Mouse (Mus musculus): ENCODE results near the gene Capg. TPM values are rescaled to one million over a fixed set of nuclear protein-coding genes. Genes with fewer than 3 reads are reported as not detected.
"Not testable (repeated sequence)": the region's sequence is repeated elsewhere in the genome, so short reads cannot be mapped to it uniquely, and the experiment has no call there.

Gene Capg
- polyA plus RNA-seq, 1 experiment from 2014 or later, result 3.4 TPM

DNA sequence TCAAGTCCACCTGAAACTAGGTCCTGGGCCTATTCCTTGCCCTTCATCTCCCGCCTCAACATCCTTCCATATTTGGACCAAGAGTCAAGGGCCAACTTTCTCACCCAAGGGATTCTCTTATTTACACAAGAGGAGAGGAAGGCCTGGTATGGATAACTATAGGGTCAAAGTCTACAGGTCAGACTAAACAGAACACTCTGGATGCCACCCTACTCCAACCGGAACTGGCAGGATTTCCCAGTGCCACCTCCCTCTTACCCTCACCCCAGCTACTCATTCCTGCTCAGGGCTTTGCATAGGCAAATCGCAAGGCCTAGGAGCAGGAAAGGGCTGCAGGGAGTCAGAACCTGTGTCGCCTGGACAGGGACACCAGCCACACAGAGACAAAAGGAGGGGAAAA, 21.0 kb upstream of the Capg start:
- H3K36me3 ChIP-seq (ENCODE audit: control insufficient read depth, insufficient read depth, low read length), result no peaks in the 10 kb centered on the region
- no peak overlapping the region for H3K4me2 ChIP-seq (ENCODE audit: low read depth, low read length)
- H3K27ac ChIP-seq (ENCODE audit: low read depth, low read length), result no peak overlapping the region
- peaks cover 26% of the 10 kb centered on the region for H3K4me1 ChIP-seq (ENCODE audit: control insufficient read depth, insufficient read depth, low read length)
- WGBS, result 84% methylated on average over 4 of the region's 4 CpGs
- no peaks in the 10 kb centered on the region for H3K9me3 ChIP-seq (ENCODE audit: control insufficient read depth, low read length)
- H3K4me3 ChIP-seq (ENCODE audit: low read depth, low read length), result no peak overlapping the region
- H3K9ac ChIP-seq (replicated peaks; ENCODE audit: low read depth, low read length), result no peak overlapping the region
- no peaks in the 10 kb centered on the region for H3K27me3 ChIP-seq (ENCODE audit: control insufficient read depth, insufficient read depth, low read length)
- no peak for ATAC-seq (ENCODE audit: low read depth)

DNA sequence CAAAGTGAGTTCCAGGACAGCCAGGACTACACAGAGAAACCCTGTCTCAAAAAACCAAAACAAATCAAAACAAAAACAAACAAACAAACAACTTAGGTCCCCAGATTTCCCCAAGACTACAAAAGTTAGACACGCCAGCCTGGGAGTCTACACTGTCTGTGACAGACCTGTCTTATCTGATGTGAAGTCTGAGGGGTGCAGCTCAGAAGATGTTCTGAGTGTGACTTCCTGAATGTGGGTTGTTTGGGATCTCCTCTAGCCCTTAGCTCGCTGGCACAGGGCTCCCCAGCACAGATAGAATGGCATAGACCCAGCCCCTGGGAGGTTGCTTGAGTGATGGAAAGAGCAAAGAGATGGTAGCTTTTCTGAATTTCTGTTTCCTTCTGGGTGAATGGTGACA, 20.0 kb upstream of the Capg start:
- Histone ChIP-seq H3K4me3 (ENCODE audit: low read depth, low read length) (no peak overlapping the region), H3K4me2 (ENCODE audit: low read depth, low read length) (no peak overlapping the region), H3K4me1 (ENCODE audit: control insufficient read depth, insufficient read depth, low read length) (peaks cover 21% of the 10 kb centered on the region), H3K27ac (ENCODE audit: low read depth, low read length) (no peak overlapping the region), H3K27me3 (ENCODE audit: control insufficient read depth, insufficient read depth, low read length) (no peaks in the 10 kb centered on the region), H3K36me3 (ENCODE audit: control insufficient read depth, insufficient read depth, low read length) (no peaks in the 10 kb centered on the region), H3K9me3 (ENCODE audit: control insufficient read depth, low read length) (no peaks in the 10 kb centered on the region), H3K9ac (replicated peaks; ENCODE audit: low read depth, low read length) (no peak overlapping the region)
- 95% methylated on average over 2 of the region's 2 CpGs for WGBS
- no peak for ATAC-seq (ENCODE audit: low read depth)

DNA sequence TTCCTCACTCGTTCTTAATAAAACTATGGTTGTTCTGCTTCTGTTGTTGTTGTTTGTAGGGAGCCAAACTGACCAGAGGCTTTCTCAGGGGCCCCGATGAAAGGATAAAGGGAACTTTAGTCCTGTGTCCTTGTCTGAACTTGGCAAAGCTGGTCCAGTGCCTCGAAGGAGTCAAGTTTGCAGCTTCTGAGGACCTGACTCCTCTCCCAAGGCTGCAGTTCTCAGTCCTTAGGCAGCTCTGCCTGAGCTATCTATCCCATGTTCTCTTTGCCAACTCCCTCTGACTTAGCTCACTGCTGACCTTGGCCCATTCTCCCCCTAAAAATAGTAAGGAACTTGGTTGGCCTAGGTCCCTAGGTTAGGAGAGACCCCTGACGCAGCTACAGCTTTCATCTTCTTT, 17.1 kb upstream of the Capg start:
- no peak for ATAC-seq (ENCODE audit: low read depth)
- H3K4me3 ChIP-seq (ENCODE audit: low read depth, low read length), result no peak overlapping the region
- WGBS, result 91% methylated on average over 4 of the region's 4 CpGs
- no peaks in the 10 kb centered on the region for H3K36me3 ChIP-seq (ENCODE audit: control insufficient read depth, insufficient read depth, low read length)
- H3K27me3 ChIP-seq (ENCODE audit: control insufficient read depth, insufficient read depth, low read length), result no peaks in the 10 kb centered on the region
- no peaks in the 10 kb centered on the region for H3K9me3 ChIP-seq (ENCODE audit: control insufficient read depth, low read length)
- H3K27ac ChIP-seq (ENCODE audit: low read depth, low read length), result no peak overlapping the region
- H3K4me2 ChIP-seq (ENCODE audit: low read depth, low read length), result no peak overlapping the region
- H3K4me1 ChIP-seq (ENCODE audit: control insufficient read depth, insufficient read depth, low read length), result no peaks in the 10 kb centered on the region
- no peak overlapping the region for H3K9ac ChIP-seq (replicated peaks; ENCODE audit: low read depth, low read length)

DNA sequence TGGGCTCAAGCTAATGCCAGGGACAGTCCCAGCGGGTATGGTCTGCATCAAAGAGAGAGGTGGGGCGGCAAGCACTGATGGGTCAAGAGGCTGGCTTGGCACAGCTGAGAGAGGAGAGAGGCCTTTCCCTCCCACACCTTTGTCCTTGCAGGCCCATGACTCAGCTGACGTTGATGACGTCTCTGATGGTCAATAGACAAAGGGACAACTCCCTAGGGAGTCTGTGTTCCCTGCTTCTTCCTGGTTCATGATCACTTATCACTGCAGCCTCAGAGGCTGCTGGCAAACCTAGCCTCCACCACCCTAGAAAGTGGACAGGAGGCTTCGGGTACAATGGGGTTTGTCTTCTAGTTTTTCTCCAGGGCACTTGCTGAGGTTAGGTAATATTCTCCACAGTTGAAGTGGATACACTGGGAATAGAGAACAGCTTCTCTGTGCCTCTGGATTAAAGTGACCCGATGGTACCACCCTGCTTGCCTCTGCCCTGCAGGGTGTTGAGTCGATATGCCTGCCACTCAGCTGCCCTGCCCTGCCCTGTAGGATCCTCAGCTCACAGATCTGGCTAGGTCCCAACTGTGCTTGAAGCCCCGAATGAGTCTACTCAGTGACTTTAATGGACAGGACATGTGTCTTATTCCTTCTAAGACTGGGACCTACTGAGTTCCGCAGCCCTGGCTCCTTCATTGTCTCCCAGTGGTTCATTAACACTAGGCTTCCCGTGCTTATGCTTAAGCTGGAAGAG, 15.6 kb upstream of the Capg start:
- ATAC-seq (ENCODE audit: low read depth), result no peak
- Histone ChIP-seq H3K9me3 (ENCODE audit: control insufficient read depth, low read length) (no peaks in the 10 kb centered on the region), H3K4me3 (ENCODE audit: low read depth, low read length) (no peak overlapping the region), H3K36me3 (ENCODE audit: control insufficient read depth, insufficient read depth, low read length) (no peaks in the 10 kb centered on the region), H3K27ac (ENCODE audit: low read depth, low read length) (no peak overlapping the region), H3K27me3 (ENCODE audit: control insufficient read depth, insufficient read depth, low read length) (no peaks in the 10 kb centered on the region), H3K9ac (replicated peaks; ENCODE audit: low read depth, low read length) (no peak overlapping the region), H3K4me2 (ENCODE audit: low read depth, low read length) (no peak overlapping the region), H3K4me1 (ENCODE audit: control insufficient read depth, insufficient read depth, low read length) (0 out of 2 replicates have a peak, but pooled peaks cover 3% of the 10 kb centered on the region)
- 74% methylated on average over 10 of the region's 10 CpGs for WGBS

DNA sequence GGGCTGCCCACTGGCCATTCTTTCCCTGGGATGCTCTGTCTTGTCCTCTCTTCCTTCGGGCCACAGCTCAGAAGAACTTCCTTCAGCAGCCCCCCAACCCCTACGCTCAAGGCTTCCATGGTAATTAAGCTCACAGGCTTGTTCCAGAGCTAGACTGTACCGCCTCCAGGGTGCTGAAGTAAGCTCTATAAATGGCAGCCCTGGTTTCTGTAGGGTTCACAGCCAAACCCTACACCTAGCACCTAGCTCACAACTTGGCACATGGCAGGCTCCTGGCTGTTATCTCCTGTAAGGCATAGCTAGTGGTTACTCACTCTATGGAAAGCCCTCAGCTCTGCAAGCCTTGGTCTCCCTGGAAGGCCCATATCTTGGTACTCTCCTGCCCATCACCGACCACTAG, 11.6 kb upstream of the Capg start:
- WGBS, result 78% methylated on average over 4 of the region's 4 CpGs
- ATAC-seq (ENCODE audit: low read depth), result no peak
- no peak overlapping the region for H3K4me2 ChIP-seq (ENCODE audit: low read depth, low read length)
- H3K27me3 ChIP-seq (ENCODE audit: control insufficient read depth, insufficient read depth, low read length), result no peaks in the 10 kb centered on the region
- H3K36me3 ChIP-seq (ENCODE audit: control insufficient read depth, insufficient read depth, low read length), result no peaks in the 10 kb centered on the region
- H3K27ac ChIP-seq (ENCODE audit: low read depth, low read length), result no peak overlapping the region
- no peak overlapping the region for H3K4me3 ChIP-seq (ENCODE audit: low read depth, low read length)
- 0 out of 2 replicates have a peak, but pooled peaks cover 3% of the 10 kb centered on the region for H3K4me1 ChIP-seq (ENCODE audit: control insufficient read depth, insufficient read depth, low read length)
- no peaks in the 10 kb centered on the region for H3K9me3 ChIP-seq (ENCODE audit: control insufficient read depth, low read length)
- H3K9ac ChIP-seq (replicated peaks; ENCODE audit: low read depth, low read length), result no peak overlapping the region

DNA sequence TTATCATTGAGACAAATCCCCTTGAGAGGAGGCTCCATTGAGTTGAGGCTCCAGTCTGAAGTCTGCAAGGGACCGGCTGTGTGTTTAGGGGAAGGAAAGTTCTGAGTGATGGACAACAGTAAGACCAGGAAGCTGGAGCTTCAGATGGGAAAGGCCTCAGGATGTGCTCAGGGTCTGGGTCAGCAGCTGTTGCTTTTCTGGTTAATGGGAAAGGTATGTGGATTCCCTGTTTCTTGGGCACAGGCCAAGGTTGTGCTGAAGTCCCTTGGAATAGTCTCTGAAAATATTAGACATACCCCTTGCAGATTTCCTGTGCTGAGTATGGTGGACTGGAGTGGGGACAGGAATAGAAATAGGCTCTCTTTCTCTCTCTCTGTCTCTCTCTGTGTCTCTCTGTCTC, 10.6 kb upstream of the Capg start:
- H3K4me3 ChIP-seq (ENCODE audit: low read depth, low read length); H3K9ac ChIP-seq (replicated peaks; ENCODE audit: low read depth, low read length); ATAC-seq (ENCODE audit: low read depth); H3K27ac ChIP-seq (ENCODE audit: low read depth, low read length); H3K9me3 ChIP-seq (ENCODE audit: control insufficient read depth, low read length); H3K27me3 ChIP-seq (ENCODE audit: control insufficient read depth, insufficient read depth, low read length); H3K36me3 ChIP-seq (ENCODE audit: control insufficient read depth, insufficient read depth, low read length); H3K4me2 ChIP-seq (ENCODE audit: low read depth, low read length); H3K4me1 ChIP-seq (ENCODE audit: control insufficient read depth, insufficient read depth, low read length): not testable (repeated sequence)
- WGBS, result 67% methylated on average over 1 of the region's 1 CpGs

DNA sequence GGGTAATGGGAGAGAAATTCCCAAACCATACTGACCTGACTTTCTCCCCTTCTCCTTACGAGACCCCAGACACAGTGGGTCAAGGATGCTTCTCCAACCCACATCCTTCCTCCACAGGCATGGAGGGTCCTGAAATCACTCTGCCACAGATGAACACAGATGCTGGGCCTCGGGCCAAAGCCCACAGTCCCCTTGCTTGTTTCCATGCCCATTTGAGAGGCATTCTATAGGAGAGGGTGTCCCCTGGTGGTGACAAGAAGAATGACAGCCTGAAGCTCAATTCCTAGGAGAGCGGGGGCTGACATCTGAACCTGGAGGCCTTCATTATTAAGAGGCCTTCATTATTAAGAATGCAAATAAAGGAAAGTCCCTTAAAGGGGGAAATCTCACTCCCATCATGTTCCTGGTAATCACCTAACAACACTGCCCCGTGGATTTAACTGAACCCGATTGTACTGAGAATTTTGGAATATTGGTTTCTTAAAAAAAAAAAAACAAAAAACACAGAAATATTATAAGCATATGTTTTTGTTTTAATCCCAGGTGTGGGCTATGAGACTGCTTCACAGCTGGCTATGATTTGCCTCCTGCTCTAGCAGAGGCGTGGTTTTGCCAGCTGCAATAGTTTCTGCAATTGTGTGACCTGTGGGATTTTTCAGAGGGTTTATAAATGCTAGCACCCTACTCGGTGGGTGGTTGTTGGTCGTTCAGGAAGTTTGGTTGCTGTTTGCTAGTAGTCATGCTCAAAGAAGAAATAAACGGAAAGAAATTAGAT, 10.0 kb upstream of the Capg start:
- H3K9me3 ChIP-seq (ENCODE audit: control insufficient read depth, low read length), result no peaks in the 10 kb centered on the region
- no peaks in the 10 kb centered on the region for H3K27me3 ChIP-seq (ENCODE audit: control insufficient read depth, insufficient read depth, low read length)
- peak; percentile 62; the same call in 1 of the 2 replicates for ATAC-seq (ENCODE audit: low read depth)
- H3K4me1 ChIP-seq (ENCODE audit: control insufficient read depth, insufficient read depth, low read length), result peaks cover 6% of the 10 kb centered on the region; the same call in 1 of the 2 replicates
- no peak overlapping the region for H3K4me2 ChIP-seq (ENCODE audit: low read depth, low read length)
- no peak overlapping the region for H3K9ac ChIP-seq (replicated peaks; ENCODE audit: low read depth, low read length)
- no peak overlapping the region for H3K4me3 ChIP-seq (ENCODE audit: low read depth, low read length)
- WGBS, result 42% methylated on average over 9 of the region's 9 CpGs
- H3K27ac ChIP-seq (ENCODE audit: low read depth, low read length), result no peak overlapping the region
- H3K36me3 ChIP-seq (ENCODE audit: control insufficient read depth, insufficient read depth, low read length), result no peaks in the 10 kb centered on the region

DNA sequence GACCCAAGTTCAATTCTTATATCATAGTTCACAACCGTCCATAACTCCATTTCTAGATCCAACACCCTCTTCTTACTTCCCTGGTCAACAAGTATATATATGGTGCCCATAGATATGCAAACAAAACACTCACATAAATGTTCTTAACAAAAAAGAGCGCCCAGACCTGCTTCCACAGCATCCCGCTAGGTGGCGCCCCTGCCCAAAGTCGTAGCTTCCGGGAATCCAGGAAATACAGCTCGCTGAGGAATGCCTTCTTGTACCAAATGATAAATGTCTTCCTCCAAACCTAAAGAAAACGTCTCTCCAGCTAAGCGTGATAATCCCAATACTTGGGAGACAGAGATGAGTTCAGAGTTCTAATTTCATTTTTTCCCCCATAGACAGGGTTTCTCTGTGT, 9.0 kb upstream of the Capg start:
- Histone ChIP-seq H3K27ac (ENCODE audit: low read depth, low read length) (no peak overlapping the region), H3K4me3 (ENCODE audit: low read depth, low read length) (no peak overlapping the region), H3K9me3 (ENCODE audit: control insufficient read depth, low read length) (no peaks in the 10 kb centered on the region), H3K9ac (replicated peaks; ENCODE audit: low read depth, low read length) (no peak overlapping the region), H3K4me1 (ENCODE audit: control insufficient read depth, insufficient read depth, low read length) (peaks cover 6% of the 10 kb centered on the region; the same call in 1 of the 2 replicates), H3K4me2 (ENCODE audit: low read depth, low read length) (peak overlapping the region; percentile 26), H3K27me3 (ENCODE audit: control insufficient read depth, insufficient read depth, low read length) (no peaks in the 10 kb centered on the region), H3K36me3 (ENCODE audit: control insufficient read depth, insufficient read depth, low read length) (no peaks in the 10 kb centered on the region)
- WGBS, result 4% methylated on average over 9 of the region's 9 CpGs
- no peak for ATAC-seq (ENCODE audit: low read depth)

DNA sequence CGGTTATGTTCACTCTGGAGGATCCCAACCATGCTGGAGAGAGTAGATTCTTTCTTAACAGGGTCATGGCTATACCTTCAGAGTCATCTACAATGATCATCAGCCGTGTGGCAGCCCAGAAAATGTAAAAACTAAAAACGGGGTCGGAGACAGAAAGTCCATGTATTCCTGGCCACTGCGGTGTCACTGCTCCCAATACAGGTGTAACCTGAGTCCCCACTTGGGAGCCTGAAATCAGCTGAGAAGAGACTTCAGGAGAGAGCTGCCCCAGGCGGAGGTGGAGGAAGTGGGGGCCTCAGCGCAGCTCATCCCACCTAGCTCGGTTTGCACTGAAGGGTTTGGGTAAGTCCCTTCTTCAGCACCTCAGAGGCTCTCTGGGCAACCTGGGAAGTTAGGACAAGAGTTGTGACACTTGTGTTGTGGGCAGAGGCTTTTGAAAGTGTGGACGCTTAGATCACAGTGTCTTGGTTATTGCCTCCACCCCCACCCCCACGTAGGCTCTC, 6.1 kb upstream of the Capg start:
- no peaks in the 10 kb centered on the region for H3K9me3 ChIP-seq (ENCODE audit: control insufficient read depth, low read length)
- peak overlapping the region; percentile 41 for H3K4me3 ChIP-seq (ENCODE audit: low read depth, low read length)
- no peaks in the 10 kb centered on the region for H3K27me3 ChIP-seq (ENCODE audit: control insufficient read depth, insufficient read depth, low read length)
- H3K9ac ChIP-seq (replicated peaks; ENCODE audit: low read depth, low read length), result peak overlapping the region; percentile 60
- no peaks in the 10 kb centered on the region for H3K36me3 ChIP-seq (ENCODE audit: control insufficient read depth, insufficient read depth, low read length)
- peaks cover 4% of the 10 kb centered on the region; the same call in 1 of the 2 replicates for H3K4me1 ChIP-seq (ENCODE audit: control insufficient read depth, insufficient read depth, low read length)
- 53% methylated on average over 10 of the region's 10 CpGs for WGBS
- no peak for ATAC-seq (ENCODE audit: low read depth)
- peak overlapping the region; percentile 72 for H3K4me2 ChIP-seq (ENCODE audit: low read depth, low read length)
- no peak overlapping the region for H3K27ac ChIP-seq (ENCODE audit: low read depth, low read length)

All from neural tube, embryonic 14.5 days (tissue).